Mouse (Mus musculus) WW6 (cell line): ENCODE measurements around the gene Bzw2.

Experiments
- DNase-seq: peaks from one replicate; pipeline ENCODE4 v3.0.0-alpha.2; 2013; ENCODE audit warnings: low read depth, low spot score

The Bzw2 gene

DNA sequence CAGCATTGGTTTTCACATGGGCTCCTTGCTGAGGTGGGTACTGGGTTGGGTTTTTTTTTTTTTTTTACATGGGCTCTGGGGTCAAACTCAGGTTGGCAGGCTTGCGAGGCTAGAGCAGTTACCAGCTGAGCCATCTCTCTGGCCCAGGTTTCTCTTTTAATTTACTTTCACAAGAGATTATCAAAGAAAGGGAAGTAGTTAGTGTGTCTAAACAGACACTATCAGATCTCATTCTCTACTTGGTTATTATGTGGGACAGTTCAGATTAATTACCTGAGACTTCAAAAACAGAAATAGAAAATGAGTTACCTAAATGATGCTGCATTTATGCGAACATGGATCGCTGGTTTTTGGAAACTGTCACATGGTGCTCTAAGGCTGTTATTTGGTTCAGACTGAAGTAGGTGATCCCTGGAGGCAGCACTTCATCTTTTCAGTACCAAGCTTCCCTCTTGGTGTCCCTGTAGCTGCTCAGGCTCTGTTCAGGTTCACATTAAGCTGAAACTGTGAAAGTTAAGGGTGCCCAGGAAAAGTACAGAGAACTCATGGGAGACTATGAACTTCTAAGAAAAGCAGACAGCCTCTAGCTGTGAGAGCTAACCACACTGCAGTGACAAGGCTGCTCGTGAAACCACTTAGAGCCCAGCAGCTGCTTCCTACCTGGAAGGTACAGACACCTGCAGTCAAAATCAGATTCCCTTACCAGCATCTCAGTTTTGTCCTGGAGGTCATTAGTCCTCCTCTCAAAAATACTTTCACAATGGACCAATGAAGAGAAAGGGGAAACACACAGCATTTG lies 79.6 kb downstream of the Bzw2 start:
- no peak for DNase-seq

DNA sequence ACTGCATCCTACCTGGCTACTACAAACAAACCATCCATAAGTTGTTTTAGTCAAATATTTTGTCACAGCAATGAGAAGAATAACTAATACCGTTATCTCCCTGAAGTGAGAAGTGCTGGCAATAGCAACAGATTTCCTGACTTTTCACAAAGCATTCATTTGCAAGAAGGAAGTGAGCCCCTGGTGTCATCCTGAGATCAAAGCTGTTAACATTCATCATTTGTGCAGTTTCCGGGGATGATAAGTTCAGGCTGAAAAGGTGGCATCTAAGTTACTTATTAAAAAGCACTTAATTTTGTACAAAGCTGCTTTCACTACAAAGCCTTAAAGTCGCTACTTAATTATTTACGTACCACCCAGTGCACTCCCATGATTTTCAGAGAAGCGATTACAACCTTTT lies 85.0 kb downstream of the Bzw2 start:
- DNase-seq = no peak

DNA sequence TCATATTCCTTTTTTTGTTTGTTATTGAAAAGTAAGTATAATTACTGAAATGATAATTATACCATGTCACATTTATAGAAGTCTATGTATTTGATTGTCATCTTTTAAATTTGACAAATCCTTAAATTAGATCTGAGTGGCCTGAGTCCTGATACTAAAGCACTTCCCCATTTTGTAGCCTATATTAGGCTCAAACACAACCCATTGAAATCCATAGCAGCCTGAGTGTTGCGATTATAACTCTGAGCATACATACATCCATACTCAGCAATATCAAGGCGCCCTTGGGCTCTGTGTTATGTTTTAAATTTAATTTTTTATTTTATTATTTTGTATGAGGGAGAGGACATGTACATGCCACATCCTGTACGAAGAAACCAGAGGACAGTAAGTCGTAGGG lies 87.6 kb downstream of the Bzw2 start:
- no peak for DNase-seq

DNA sequence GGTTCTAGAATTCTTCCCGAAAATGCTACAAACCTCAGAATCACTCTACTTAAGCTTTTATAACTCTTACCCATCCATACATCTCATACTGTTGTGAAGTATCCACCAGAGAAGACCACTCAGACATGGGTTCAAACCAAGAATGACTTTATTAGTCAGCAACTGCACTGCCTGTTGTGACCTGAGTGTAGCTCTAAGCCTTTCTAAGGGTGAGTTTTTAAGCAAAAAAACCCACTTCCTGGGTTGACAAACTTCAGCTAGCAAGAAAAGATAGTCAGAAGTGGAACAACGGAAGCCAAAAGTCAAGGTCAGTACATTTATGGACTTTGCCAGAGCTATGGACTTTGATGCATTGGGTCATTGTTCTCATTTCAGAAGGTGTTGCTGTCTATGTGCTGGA lies 90.3 kb downstream of the Bzw2 start:
- no peak for DNase-seq

DNA sequence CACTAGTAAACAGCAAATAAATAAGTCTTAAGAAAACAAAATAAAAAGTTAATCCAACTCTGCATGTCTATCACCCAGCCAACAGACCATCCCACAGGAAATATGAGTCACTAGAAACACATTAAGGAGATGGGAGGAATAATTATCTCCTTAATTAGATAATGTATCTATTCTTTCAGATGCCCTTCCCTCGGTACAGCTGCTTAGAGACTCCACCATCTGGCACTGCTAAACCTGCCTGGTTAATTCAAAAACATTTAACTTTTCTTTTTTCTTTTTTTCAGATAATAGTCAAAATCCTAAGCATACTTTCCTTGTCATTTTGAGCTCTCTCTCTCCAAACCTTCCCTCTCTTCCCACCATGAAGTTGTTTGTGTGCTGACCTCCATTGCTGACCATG lies 92.0 kb downstream of the Bzw2 start:
- DNase-seq = no peak

- no peak for DNase-seq
Observed at GRCm38 (mm10) chr12:36057699-36058098, 100.2 kb downstream of the Bzw2 start.

- DNase-seq = no peak
Observed at GRCm38 (mm10) chr12:36050276-36050675, 107.6 kb downstream of the Bzw2 start.

- DNase-seq = no peak
Observed at GRCm38 (mm10) chr12:36047593-36047992, 110.3 kb downstream of the Bzw2 start.

DNA sequence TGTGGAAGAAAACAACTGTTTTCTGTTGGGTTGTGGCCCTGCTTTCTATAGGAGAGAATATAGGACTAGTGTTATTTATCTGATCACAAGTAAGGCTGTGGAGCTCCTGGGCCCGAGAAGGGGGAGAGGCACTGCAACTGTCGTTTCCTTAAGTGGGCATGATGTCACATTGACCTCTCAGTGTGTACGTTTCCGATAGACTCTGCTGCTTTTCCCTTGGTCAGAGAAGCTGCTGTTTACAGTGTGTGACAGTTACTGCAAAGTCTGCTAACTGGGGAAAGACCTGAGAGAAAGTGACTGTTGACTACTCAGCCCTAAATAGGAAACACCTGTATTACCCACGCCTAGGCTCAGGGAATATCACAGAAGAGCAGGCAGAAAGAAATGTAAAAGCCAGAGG lies 111.7 kb downstream of the Bzw2 start:
- no peak for DNase-seq

DNA sequence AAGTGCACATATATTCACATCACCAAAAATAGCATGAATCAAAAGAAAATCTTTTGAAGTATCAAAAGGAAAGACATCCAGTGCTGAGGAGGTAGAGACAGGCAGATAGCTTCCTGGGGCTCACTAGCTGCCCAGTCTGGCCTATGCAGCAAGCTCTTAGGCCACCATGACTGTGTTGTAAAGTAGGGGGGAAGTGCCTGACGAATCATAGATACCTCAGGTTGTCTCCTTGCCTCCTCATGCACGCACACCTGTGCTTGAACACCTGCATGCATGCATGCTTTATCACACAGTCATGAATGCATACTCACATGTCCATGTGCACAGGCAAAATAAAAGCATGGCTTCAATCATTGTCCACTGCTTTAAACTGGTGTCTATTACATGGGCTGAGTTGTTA lies 113.2 kb downstream of the Bzw2 start:
- DNase-seq = no peak

DNA sequence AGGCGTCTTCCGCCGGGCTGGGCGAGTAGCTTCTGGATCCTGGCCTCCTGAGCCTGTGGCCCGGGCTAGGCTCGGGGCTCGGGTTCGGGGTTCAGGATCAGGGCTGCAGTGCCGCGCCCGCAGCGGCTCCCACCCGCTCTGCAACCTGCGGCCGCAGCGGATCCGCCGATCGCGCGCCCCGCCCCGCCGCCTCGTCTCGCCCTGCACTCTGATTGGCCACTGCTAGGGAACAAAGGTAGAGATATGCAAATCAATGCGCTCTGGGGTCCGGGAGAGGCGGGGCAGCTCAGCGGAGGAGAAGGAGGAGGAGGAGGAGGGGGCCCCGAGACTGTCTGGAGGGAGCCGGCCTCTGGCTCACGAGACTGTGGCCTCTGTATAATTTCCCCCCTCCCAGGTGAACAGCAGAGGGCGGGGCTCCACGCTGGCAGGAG lies 115.5 kb downstream of the Bzw2 start, which contains the start of gene Tspan13:
TSS of gene Tspan13 (minus strand) at position 153 of the 431 bp plus-strand sequence.
- DNase-seq = peak; percentile 86
